Mouse (Mus musculus): ENCODE measurements at regions not wholly inside any gene's neighbourhood (a gene's known extent, or its start where the extent isn't known, plus 50 kb on each side); places are given as distances from the start of the nearest gene placed in this dataset.

DNA sequence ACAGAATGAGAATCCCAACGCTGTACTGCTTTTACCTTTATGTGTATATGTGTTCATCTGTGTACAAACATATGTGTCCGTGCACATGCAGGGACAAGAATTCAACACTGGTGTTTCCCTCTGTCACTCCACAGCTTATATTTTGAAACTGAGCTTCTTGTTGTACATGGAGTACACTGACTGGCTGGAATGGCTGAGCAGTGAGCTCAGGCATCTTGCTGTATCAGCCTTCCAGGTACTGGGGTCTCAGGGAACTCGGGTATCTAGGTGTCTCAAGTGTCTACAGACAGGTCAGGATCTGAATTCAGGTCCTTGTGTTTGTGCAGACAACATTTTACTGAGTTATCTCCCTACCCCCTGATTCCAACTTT lies 341.6 kb upstream of the Thbs1 start:
- TF ChIP-seq POLR2A (IDR thresholded peaks at IDR 0.05; ENCODE audit: low read depth, low read length), result no peak
- no peak for TF ChIP-seq CTCF (IDR thresholded peaks at IDR 0.05; ENCODE audit: extremely low read depth, insufficient read depth, insufficient read length, insufficient replicate concordance)

Data from spleen, adult 2 months (tissue).